Mouse (Mus musculus) embryonic fibroblast, embryonic 13.5 days (primary cell): ENCODE results near the gene Rad52. TPM values are rescaled to one million over a fixed set of nuclear protein-coding genes. Genes with fewer than 3 reads are reported as not detected.
A peak's percentile ranks its signal among the peaks of the same experiment; 100 is the strongest.

Source experiments
- H3K27ac ChIP-seq: 2 replicates; pipeline ENCODE4 v1.5.1; 2012; ENCODE audit warnings: low read length, control low read depth, inconsistent platforms; ENCODE audit not compliant: insufficient read depth
- H3K4me1 ChIP-seq: 2 replicates; pipeline ENCODE4 v1.6.1; 2011; ENCODE audit warnings: low read length; ENCODE audit not compliant: control insufficient read depth, insufficient read depth
- H3K4me3 ChIP-seq: 2 replicates; pipeline ENCODE4 v1.5.1; 2011; ENCODE audit warnings: mild to moderate bottlenecking, control low read depth, low read length; ENCODE audit not compliant: insufficient read depth
- CTCF ChIP-seq: IDR thresholded peaks from 2 replicates; pipeline ENCODE4 v1.5.1; 2011; ENCODE audit warnings: mild to moderate bottlenecking, control low read depth, low read length, moderate library complexity, borderline replicate concordance; ENCODE audit not compliant: insufficient read depth
- POLR2A ChIP-seq: IDR thresholded peaks from 2 replicates; pipeline ENCODE4 v1.6.1; 2011; ENCODE audit warnings: low read depth, mild to moderate bottlenecking, control low read depth, low read length, moderate library complexity
- polyA plus RNA-seq: library from polyadenylated mRNA; stranded (reverse); fragments of >200 nt; gene quantifications from 2 replicates; pipeline ENCODE4 v1.2.4, GENCODE M21; 2011; ENCODE audit warnings: low read depth; ENCODE audit not compliant: missing spikeins, insufficient read length

The Rad52 gene
- polyA plus RNA-seq, 1 experiment = 18.8 TPM

DNA sequence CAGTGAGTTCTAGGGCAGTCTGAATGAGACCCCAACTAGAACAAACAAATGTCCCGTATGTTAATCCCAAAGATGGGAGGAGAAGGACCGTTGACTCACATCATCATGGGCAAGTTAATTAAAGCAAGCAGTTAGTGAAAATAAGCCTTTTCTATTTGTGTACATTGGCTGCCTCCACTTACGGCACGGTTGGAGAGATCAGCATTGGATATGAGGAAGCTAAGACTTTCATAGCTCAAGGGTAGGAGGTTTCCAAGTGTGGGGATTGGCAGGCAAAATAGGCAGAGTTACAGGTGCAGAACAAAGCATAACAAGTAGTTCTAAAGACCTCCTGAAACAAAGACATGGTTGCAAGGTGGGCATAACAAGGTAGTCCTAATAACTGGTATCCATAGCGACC lies 3.0 kb downstream of the Rad52 start:
- H3K4me3 ChIP-seq = no peak overlapping the region

DNA sequence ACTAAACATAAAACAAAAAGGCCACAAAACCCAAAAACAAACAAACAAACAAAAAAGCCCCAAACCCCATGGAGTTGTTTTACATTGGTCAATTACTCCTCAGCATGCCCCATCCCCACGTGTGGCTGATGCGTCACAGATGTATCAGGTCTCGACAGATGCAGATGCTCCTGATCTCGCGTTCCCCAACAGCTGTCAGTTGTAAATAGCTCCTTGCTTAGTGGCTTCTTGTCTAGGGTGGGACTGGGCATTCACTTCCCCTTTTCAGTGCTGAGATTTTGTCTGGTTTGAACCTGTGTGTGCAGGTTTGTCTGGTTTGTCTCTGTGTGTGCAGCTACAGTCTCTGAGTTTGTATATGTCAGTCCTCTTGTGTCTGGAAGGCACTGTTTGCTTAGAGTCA lies 9.5 kb downstream of the Rad52 start:
- Histone ChIP-seq H3K4me1 (no peaks in the 10 kb centered on the region), H3K4me3 (no peak overlapping the region), H3K27ac (no peak overlapping the region)
- TF ChIP-seq POLR2A (no peak), CTCF (no peak)

More for the DNA sequence above, 3.0 kb downstream of the Rad52 start:
- Histone ChIP-seq H3K27ac (no peak overlapping the region), H3K4me1 (no peaks in the 10 kb centered on the region; the same call in 1 of the 2 replicates)
- TF ChIP-seq POLR2A = no peak
- no peak for TF ChIP-seq CTCF

DNA sequence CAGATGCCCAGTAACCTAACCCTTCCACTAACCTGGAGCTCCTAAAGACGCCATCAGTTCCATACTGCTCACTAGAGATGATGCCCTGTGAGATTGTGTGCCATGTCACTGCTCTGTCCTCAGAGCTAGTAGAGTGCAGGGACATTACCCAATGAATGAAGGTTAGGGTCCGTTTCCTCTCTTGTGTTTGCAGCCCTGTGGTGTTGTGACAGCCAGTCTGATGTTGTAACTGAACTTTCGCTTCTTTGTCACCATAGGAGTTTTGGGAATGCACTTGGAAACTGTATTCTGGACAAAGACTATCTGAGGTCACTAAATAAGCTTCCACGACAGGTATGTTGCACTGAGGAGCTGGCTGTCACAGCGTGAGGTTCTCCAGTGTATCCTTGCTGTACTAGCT lies 13.2 kb downstream of the Rad52 start:
- Histone ChIP-seq H3K27ac (no peak overlapping the region), H3K4me3 (no peak overlapping the region), H3K4me1 (no peaks in the 10 kb centered on the region)
- TF ChIP-seq POLR2A (no peak), CTCF (no peak)

DNA sequence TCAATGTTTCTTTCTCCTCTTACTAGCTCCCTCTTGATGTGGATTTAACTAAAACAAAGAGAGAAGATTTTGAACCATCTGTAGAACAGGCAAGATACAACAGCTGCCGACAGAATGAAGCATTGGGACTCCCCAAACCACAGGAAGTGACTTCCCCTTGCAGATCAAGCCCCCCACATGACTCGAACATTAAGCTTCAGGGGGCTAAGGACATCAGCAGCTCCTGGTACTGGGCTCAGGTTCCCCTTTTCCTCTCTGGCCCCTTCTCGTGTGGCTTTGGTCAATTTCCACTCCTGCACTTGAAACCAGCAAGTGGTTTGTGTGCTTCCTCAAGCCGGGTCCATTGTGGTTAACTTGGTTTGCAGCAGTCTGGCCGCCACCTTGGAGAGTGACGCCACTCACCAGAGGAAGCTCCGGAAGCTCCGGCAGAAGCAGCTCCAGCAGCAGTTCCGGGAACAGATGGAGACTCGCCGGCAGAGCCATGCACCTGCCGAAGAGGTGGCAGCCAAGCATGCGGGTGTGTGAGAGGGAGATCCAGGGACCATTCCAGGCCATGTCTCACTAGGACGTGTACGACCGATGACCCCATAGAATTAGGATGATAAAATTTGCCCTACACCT lies 16.2 kb downstream of the Rad52 start:
- H3K27ac ChIP-seq = no peak overlapping the region
- no peak overlapping the region for H3K4me3 ChIP-seq
- no peak for TF ChIP-seq CTCF
- no peaks in the 10 kb centered on the region for H3K4me1 ChIP-seq

DNA sequence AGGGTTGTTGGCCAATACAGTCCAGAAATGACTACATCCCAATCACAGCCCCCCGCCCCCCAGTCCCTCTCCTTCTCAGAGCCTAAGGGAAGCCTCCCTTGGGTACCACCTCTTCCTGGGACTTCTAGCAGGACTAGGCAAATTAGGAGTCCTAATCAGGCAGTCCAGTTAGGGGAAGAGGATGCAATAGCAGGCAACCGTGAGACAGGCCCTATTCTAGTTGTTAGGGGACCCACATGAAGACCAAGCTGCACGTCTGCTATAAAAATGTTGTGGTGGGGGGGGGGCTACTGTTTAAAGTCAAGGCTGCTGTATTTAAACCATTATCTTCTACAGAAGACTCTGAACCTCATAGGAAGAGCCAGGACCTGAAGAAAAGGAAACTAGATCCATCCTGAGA lies 19.6 kb downstream of the Rad52 start:
- TF ChIP-seq CTCF = no peak
- no peak for TF ChIP-seq POLR2A
- Histone ChIP-seq H3K27ac (no peak overlapping the region), H3K4me3 (no peak overlapping the region), H3K4me1 (peaks cover 4% of the 10 kb centered on the region; the same call in 1 of the 2 replicates)

DNA sequence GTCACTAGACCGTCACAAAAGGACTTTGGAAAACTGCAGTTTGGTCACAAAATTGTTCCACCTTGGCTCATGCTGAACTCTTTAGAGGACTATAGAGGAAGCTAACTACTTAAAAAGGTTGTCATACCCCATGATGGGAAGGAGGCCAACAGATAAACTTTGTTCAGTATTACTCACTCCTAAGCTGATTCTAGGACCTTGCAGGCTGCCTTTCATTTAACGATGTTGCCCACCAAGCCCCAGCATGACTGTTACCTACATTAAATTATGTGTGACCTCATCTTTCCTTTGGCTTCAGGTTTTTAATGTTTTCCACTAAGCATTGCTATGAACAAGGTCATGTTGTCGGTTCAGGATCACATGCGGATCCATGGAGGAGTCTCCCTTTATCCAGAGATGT lies 20.0 kb downstream of the Rad52 start:
- no peak overlapping the region for H3K27ac ChIP-seq
- H3K4me3 ChIP-seq = no peak overlapping the region
- TF ChIP-seq CTCF = no peak
- TF ChIP-seq POLR2A = no peak
- H3K4me1 ChIP-seq = peaks cover 4% of the 10 kb centered on the region; the same call in 1 of the 2 replicates

DNA sequence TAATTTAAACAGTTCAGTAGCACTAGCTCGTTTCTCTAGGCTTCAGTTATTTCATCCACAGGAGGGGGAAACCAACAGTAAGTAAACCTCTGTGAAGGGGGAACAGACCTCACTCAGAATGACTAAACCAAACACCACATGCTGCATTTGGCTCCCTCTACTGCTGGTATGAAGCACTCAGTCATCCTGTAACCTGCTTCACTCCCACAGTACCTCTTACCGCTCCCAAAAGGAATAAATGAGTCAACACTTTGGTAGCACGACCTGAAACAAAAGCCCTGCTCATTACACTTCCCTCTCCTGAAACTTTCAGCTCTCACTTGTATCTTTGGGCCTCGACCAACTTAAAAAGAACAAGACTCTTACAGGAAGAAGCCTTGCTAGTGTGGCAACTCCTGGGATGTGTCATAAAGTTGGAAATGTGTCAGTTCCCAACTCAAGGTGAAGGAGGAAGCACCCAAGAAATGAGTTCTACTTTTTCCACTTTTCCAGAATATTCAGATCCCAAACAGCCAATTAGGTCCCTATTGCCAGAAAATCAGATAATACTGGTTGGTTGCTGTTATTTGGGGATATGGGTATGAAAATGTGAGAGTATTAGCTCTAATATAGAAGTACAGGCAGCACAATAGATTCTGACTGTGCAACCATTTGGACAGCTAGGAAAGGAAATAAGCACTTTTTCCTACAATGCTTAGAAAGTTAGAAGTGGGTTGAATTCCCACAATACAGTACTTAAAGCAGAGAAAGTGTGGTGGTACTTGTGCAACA lies 21.9 kb downstream of the Rad52 start:
- H3K4me3 ChIP-seq = no peak overlapping the region
- no peak for TF ChIP-seq POLR2A
- peak; percentile 14; the same call in 1 of the 2 replicates for TF ChIP-seq CTCF
- peak overlapping the region; percentile 37; the same call in 1 of the 2 replicates for H3K27ac ChIP-seq
- H3K4me1 ChIP-seq = peaks cover 4% of the 10 kb centered on the region; the same call in 1 of the 2 replicates

Other genes with a start within 250 kb of the Rad52 start
- 34.1 and 34.9 TPM in 2 replicates for gene Erc1, start 54.5 kb upstream of the Rad52 start, polyA plus RNA-seq
- 252 and 322 TPM in 2 replicates for gene Wnk1, start 136.0 kb downstream of the Rad52 start, polyA plus RNA-seq
- not detected in 2 replicates for gene Ninj2, start 190.7 kb downstream of the Rad52 start, polyA plus RNA-seq